Comparison of ENCODE assay signal across 11 mouse cellular contexts in the genomic region with DNA sequence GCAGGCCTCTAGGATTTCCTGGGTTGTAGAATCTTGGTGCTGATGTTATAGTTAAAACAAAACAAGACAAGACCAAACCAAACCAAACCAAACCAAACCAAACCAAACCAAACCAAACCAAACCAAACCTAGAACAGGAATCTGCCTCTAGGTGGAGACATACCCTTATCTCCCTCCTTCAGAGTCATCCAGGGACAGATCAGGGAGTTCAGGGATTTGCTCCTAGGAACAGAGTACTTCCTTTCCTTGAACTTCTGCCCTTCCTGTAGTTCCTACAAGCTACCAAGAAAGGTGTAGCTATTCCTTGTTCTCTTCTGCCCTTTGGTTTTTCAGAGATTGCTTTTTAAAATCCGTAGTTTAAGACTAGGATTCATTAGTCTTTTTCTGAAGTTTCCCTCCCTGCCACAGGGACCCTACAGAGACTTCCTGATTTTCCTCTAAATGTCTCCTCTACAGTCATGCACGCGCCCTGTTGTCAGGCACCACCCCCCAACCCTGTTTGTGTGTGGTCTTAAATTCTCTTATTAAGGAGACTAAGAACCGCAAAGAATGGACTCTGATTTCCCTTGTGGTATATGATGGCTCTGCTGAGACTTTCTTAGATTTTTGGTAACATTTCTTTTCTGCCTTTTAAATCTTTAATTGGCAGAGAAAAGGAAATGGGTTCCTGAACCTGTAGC.
A peak's percentile ranks its signal among the peaks of the same experiment; 100 is the strongest.
DNase-seq lines count a peak whose midpoint lies in the region; ATAC-seq lines count a peak whose summit lies in the region.
"Had no signal": no experiment of that assay in that cellular context is flagged by ENCODE, and none has a peak within 500 bp of the region (broad histone marks: within the 10 kb centered on the region; RNA-seq: fewer than 3 reads in every experiment).

No protein-coding gene starts in this region.

- DNase-seq in adrenal gland, postnatal 10 days = peak; percentile 8
- no peak for DNase-seq in adrenal gland, postnatal 14 days
- DNase-seq in kidney, postnatal 4 days = no peak
- DNase-seq in right cerebral cortex, adult 2 months (ENCODE audit: low spot score in 2 of 2) = peak; percentile 4 to 16
- DNase-seq in right cerebral cortex, postnatal 4 days = no peak
- DNase-seq in thymus, postnatal 4 days = no peak
- no peak for DNase-seq in gastrocnemius, postnatal 10 days
- DNase-seq: B cell, adult 2 months; spleen, adult 18-20 months had no signal

- WGBS in kidney, embryonic 14.5 days = 30% methylated on average over 4 of the region's 4 CpGs

- H3K4me1 ChIP-seq in kidney, embryonic 14.5 days (ENCODE audit: control insufficient read depth, insufficient read depth, low read length) = no peaks in the 10 kb centered on the region
- H3K4me1 ChIP-seq: limb, embryonic 12.5 days had no signal

- H3K4me2 ChIP-seq in kidney, embryonic 14.5 days (replicated peaks; ENCODE audit: low read depth, low read length) = no peak overlapping the region
- H3K4me2 ChIP-seq: limb, embryonic 12.5 days had no signal

- no peak overlapping the region for H3K4me3 ChIP-seq in kidney, embryonic 14.5 days (ENCODE audit: low read length)
- H3K4me3 ChIP-seq: limb, embryonic 12.5 days had no signal

- no peak overlapping the region for H3K27ac ChIP-seq in kidney, embryonic 14.5 days (ENCODE audit: low read depth, low read length)
- H3K27ac ChIP-seq: limb, embryonic 12.5 days had no signal

- no peaks in the 10 kb centered on the region for H3K36me3 ChIP-seq in kidney, embryonic 14.5 days (ENCODE audit: control insufficient read depth, insufficient read depth, low read length)
- H3K36me3 ChIP-seq: limb, embryonic 12.5 days had no signal

- H3K9me3 ChIP-seq in kidney, embryonic 14.5 days (ENCODE audit: control insufficient read depth, low read length) = no peaks in the 10 kb centered on the region
- H3K9me3 ChIP-seq: limb, embryonic 12.5 days had no signal

- peak; percentile 66; the same call in 1 of the 2 replicates for ATAC-seq in kidney, embryonic 14.5 days (ENCODE audit: low FRiP score, low TSS enrichment)

- no peaks in the 10 kb centered on the region for H3K27me3 ChIP-seq in kidney, embryonic 14.5 days (ENCODE audit: control insufficient read depth, insufficient read depth, low read length)
- H3K27me3 ChIP-seq: limb, embryonic 12.5 days had no signal

- no peak overlapping the region for H3K9ac ChIP-seq in kidney, embryonic 14.5 days (ENCODE audit: low read depth, low read length)
- H3K9ac ChIP-seq: limb, embryonic 12.5 days had no signal

Comparison
In these comparisons a context has a peak if more than half of its experiments do, and no peak if none do; other contexts are left out.
1. DNase-seq: peak in adrenal gland, postnatal 10 days (single experiment) and right cerebral cortex, adult 2 months (2 of 2); none in adrenal gland, postnatal 14 days (single experiment), kidney, postnatal 4 days (0 of 2), right cerebral cortex, postnatal 4 days (single experiment), thymus, postnatal 4 days (single experiment) and gastrocnemius, postnatal 10 days (single experiment).